Mouse (Mus musculus): ENCODE measurements around the gene Fam161b. TPM values are rescaled to one million over a fixed set of nuclear protein-coding genes. Genes with fewer than 3 reads are reported as not detected.
A peak's percentile ranks its signal among the peaks of the same experiment; 100 is the strongest.

Fam161b gene
- polyA plus RNA-seq (2015; fragmentation: Nextera tagmentation; extraction: Ambion mirVana) = 2.6 and 3.0 TPM in 2 replicates

DNA sequence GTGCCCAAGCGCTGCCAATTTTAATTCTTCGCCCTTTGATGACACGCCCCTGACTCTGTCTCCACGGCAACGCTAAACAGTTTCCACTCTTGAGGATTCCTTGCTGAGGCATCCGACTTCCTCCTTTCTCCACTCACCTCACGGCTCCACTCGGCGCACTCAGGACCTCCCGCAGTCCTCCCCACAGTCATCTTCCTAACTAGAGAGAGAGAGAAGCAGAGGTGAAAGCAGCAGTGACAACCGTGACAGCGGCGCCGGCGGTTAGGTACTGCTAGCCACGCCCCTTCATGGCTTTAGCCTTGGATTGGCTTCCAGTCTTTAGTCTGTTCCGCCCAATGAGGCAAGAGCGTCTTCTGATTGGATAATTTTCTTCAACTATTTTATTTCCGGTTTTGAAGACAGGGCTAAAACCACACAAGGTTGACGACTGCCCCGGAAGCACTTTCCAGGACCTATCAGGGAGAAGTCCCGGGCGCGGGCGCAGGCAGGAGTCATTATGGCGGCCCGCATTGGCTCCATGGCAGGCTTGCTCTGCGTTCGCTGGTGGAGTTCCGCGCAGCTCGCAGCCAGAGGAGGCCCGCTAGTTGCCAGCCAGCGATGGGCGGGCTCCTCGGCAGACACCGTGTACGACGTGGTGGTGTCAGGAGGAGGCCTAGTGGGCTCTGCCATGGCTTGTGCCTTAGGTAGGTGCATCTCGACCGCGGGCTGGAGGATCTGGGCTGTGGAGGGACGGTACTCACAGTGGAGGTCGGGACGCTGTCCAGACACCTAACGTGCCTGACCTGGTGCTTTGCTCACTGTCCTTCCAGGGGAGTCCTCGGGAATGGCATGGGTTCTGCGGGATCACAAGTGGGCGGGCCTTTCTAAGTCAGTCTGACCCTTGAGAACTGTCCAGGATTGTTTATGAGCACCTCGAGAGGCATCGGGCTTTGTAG is at the start of gene Fam161b, which contains the start of gene Coq6:
TSS of gene Fam161b (minus strand) at position 279 of the 935 bp plus-strand sequence.
TSS of gene Coq6 (plus strand) at position 103 of the 935 bp plus-strand sequence.
- WGBS = under 1% methylated on average over 51 of the region's 51 CpGs
- Histone ChIP-seq H3K4me3 (replicated peaks) (peak within 1 kb of the TSS; percentile 99), H3K27ac (peak within 1 kb of the TSS; percentile 58), H3K9ac (peak within 1 kb of the TSS; percentile 82), H3K9me3 (no peaks in the 10 kb centered on the region), H3K27me3 (replicated peaks) (no peaks in the 10 kb centered on the region), H3K4me2 (peak within 1 kb of the TSS; percentile 78), H3K4me1 (peaks cover 9% of the 10 kb centered on the region; the same call in 1 of the 2 replicates), H3K36me3 (peaks cover under 1% of the 10 kb centered on the region; the same call in 1 of the 2 replicates)
- ATAC-seq (ENCODE audit: insufficient read depth, low FRiP score, low read depth) = peak; percentile 98

DNA sequence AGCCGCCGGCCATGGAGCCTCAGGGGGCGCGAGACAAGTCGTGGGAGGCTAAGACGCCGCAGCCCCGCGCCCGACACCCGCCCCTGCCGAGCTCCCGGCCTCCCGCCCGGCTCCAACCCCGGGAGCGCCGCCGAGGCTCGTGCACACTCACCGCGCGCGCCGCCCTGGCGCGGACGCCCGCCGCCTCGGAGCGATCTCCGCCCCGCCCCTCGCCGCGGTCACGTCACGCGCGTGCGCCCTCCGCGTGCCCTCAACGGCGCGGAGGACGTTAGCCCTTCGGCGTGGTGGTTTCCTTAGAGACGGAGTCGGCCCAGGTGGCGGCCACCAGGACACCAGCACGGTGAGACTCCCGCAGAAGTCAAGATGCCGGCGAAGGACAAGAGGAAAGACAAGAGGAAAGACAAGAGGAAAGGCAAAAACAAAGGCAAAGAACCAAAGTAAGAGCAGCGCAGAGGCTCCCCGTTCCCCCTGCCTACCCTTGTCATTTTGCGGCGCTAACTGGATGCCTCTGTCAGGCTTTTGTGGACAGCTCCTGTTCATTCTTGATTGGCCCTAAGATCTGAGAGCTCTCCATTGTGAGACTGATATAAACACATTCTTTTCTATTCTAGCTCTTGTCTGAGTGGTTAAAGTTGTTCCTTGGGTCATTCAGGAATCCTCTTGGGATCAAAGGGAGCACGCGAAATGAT is 47.3 kb upstream of the Fam161b start, which contains the start of the genes Entpd5 and Bbof1:
TSS of gene Entpd5 (minus strand) at position 211 of the 689 bp plus-strand sequence.
TSS of gene Bbof1 (plus strand) at position 253 of the 689 bp plus-strand sequence.
- H3K4me1 ChIP-seq = 0 out of 2 replicates have a peak, but pooled peaks cover 2% of the 10 kb centered on the region
- peak within 1 kb of the TSS; percentile 79 for H3K4me3 ChIP-seq (replicated peaks)
- H3K27ac ChIP-seq = peak within 1 kb of the TSS; percentile 81
- peak within 1 kb of the TSS; percentile 96 for H3K4me2 ChIP-seq
- H3K9me3 ChIP-seq = no peaks in the 10 kb centered on the region
- H3K9ac ChIP-seq = peak within 1 kb of the TSS; percentile 68
- no peaks in the 10 kb centered on the region for H3K36me3 ChIP-seq
- 2% methylated on average over 63 of the region's 63 CpGs for WGBS
- ATAC-seq (ENCODE audit: insufficient read depth, low FRiP score, low read depth) = peak; percentile 93
- H3K27me3 ChIP-seq (replicated peaks) = no peaks in the 10 kb centered on the region

GRCm38 (mm10) chr12:84407874-84408818 is 46.5 kb upstream of the Fam161b start:
- H3K4me3 ChIP-seq (replicated peaks) = peak overlapping the region; percentile 79
- no peaks in the 10 kb centered on the region for H3K9me3 ChIP-seq
- H3K4me1 ChIP-seq = 0 out of 2 replicates have a peak, but pooled peaks cover 2% of the 10 kb centered on the region
- ATAC-seq (ENCODE audit: insufficient read depth, low FRiP score, low read depth) = peak; percentile 47
- H3K9ac ChIP-seq = peak overlapping the region; percentile 68
- peak overlapping the region; percentile 96 for H3K4me2 ChIP-seq
- no peaks in the 10 kb centered on the region for H3K36me3 ChIP-seq
- WGBS = 1% methylated on average over 50 of the region's 52 CpGs
- H3K27ac ChIP-seq = peak overlapping the region; percentile 81
- H3K27me3 ChIP-seq (replicated peaks) = no peaks in the 10 kb centered on the region

GRCm38 (mm10) chr12:84407259-84407658 is 45.6 kb upstream of the Fam161b start:
- H3K27me3 ChIP-seq (replicated peaks) = no peaks in the 10 kb centered on the region
- H3K9ac ChIP-seq = no peak overlapping the region
- no peak overlapping the region for H3K4me2 ChIP-seq
- no peak overlapping the region for H3K4me3 ChIP-seq (replicated peaks)
- WGBS = 57% methylated on average over 4 of the region's 4 CpGs
- no peaks in the 10 kb centered on the region for H3K36me3 ChIP-seq
- no peak overlapping the region for H3K27ac ChIP-seq
- H3K9me3 ChIP-seq = no peaks in the 10 kb centered on the region
- H3K4me1 ChIP-seq = 0 out of 2 replicates have a peak, but pooled peaks cover 2% of the 10 kb centered on the region
- no peak for ATAC-seq (ENCODE audit: insufficient read depth, low FRiP score, low read depth)

DNA sequence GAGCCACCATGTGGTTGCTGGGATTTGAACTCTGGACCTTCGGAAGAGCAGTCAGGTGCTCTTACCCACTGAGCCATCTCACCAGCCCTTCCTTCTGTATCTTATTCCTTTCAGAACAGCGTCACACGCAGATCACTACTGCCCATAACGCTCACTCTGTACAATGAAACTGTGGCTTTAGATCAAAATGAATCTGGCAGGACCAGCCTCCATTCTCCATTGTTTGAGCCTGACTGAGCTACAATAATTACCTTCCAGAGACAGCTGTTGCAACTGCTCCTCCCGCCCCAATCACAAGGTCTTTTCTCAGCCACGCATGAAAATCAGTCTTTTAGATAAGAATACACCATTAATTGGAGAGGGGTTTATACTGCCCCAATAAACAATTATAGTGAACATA is 42.9 kb upstream of the Fam161b start:
- no peak overlapping the region for H3K4me2 ChIP-seq
- WGBS = 88% methylated on average over 6 of the region's 6 CpGs
- H3K36me3 ChIP-seq = no peaks in the 10 kb centered on the region
- no peaks in the 10 kb centered on the region for H3K9me3 ChIP-seq
- no peaks in the 10 kb centered on the region for H3K27me3 ChIP-seq (replicated peaks)
- H3K9ac ChIP-seq = no peak overlapping the region
- ATAC-seq (ENCODE audit: insufficient read depth, low FRiP score, low read depth) = no peak
- H3K4me1 ChIP-seq = 0 out of 2 replicates have a peak, but pooled peaks cover 6% of the 10 kb centered on the region
- H3K27ac ChIP-seq = no peak overlapping the region
- H3K4me3 ChIP-seq (replicated peaks) = no peak overlapping the region

- Histone ChIP-seq H3K4me2 (no peak overlapping the region), H3K9ac (no peak overlapping the region)
Measured at GRCm38 (mm10) chr12:84402923-84403322, 41.3 kb upstream of the Fam161b start.

GRCm38 (mm10) chr12:84400653-84401052 is 39.0 kb upstream of the Fam161b start:
- H3K9me3 ChIP-seq = no peaks in the 10 kb centered on the region
- ATAC-seq (ENCODE audit: insufficient read depth, low FRiP score, low read depth) = peak; percentile 57; the same call in 1 of the 2 replicates
- no peaks in the 10 kb centered on the region for H3K36me3 ChIP-seq
- peak overlapping the region; percentile 68; the same call in 1 of the 2 replicates for H3K27ac ChIP-seq
- no peaks in the 10 kb centered on the region for H3K27me3 ChIP-seq (replicated peaks)
- no peak overlapping the region for H3K9ac ChIP-seq
- WGBS = 28% methylated on average over 3 of the region's 3 CpGs
- no peak overlapping the region for H3K4me3 ChIP-seq (replicated peaks)
- H3K4me1 ChIP-seq = 0 out of 2 replicates have a peak, but pooled peaks cover 4% of the 10 kb centered on the region
- no peak overlapping the region for H3K4me2 ChIP-seq

More at GRCm38 (mm10) chr12:84402923-84403322, 41.3 kb upstream of the Fam161b start:
- H3K27ac ChIP-seq = no peak overlapping the region
- ATAC-seq (ENCODE audit: insufficient read depth, low FRiP score, low read depth) = no peak
- 62% methylated on average over 9 of the region's 9 CpGs for WGBS
- H3K9me3 ChIP-seq = no peaks in the 10 kb centered on the region
- no peak overlapping the region for H3K4me3 ChIP-seq (replicated peaks)
- no peaks in the 10 kb centered on the region for H3K36me3 ChIP-seq
- 0 out of 2 replicates have a peak, but pooled peaks cover 6% of the 10 kb centered on the region for H3K4me1 ChIP-seq
- H3K27me3 ChIP-seq (replicated peaks) = no peaks in the 10 kb centered on the region

- no peak overlapping the region for H3K4me2 ChIP-seq
- no peak overlapping the region for H3K4me3 ChIP-seq (replicated peaks)
- no peaks in the 10 kb centered on the region for H3K9me3 ChIP-seq
- no peaks in the 10 kb centered on the region for H3K36me3 ChIP-seq
- no peaks in the 10 kb centered on the region for H3K27me3 ChIP-seq (replicated peaks)
- peak overlapping the region; percentile 68 for H3K27ac ChIP-seq
- 66% methylated on average over 3 of the region's 3 CpGs for WGBS
- no peak for ATAC-seq (ENCODE audit: insufficient read depth, low FRiP score, low read depth)
- no peak overlapping the region for H3K9ac ChIP-seq
- H3K4me1 ChIP-seq = 0 out of 2 replicates have a peak, but pooled peaks cover 4% of the 10 kb centered on the region
Measured at GRCm38 (mm10) chr12:84400068-84400467, 38.4 kb upstream of the Fam161b start.

DNA sequence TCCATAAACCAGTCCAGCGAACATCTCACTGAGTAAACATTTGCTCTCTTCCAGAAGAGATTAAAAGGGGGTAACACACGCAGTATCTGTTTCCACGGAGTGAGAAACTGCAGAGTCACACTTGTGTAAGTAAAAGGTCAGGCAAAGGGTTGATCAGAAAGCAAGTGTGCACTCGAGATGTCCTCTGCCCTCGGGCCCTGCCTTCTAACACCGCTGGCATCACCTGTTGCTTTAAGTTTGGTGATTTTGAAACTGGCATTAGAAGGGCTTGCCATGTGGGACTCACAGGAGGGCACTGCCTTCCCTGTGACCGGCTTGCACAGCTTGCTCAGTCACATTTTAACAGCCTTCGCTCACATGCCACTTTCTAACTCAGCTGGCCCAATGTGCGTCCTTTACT is 38.0 kb upstream of the Fam161b start:
- no peak overlapping the region for H3K4me2 ChIP-seq
- H3K36me3 ChIP-seq = no peaks in the 10 kb centered on the region
- no peaks in the 10 kb centered on the region for H3K9me3 ChIP-seq
- H3K4me3 ChIP-seq (replicated peaks) = no peak overlapping the region
- ATAC-seq (ENCODE audit: insufficient read depth, low FRiP score, low read depth) = 0 out of 2 replicates have a peak, but pooled peaks have one; percentile 2
- peak overlapping the region; percentile 68 for H3K27ac ChIP-seq
- H3K9ac ChIP-seq = no peak overlapping the region
- no peaks in the 10 kb centered on the region for H3K27me3 ChIP-seq (replicated peaks)
- WGBS = 51% methylated on average over 9 of the region's 9 CpGs
- 0 out of 2 replicates have a peak, but pooled peaks cover 4% of the 10 kb centered on the region for H3K4me1 ChIP-seq

GRCm38 (mm10) chr12:84399135-84399534 is 37.5 kb upstream of the Fam161b start:
- peak overlapping the region; percentile 68 for H3K27ac ChIP-seq
- 70% methylated on average over 9 of the region's 9 CpGs for WGBS

More at GRCm38 (mm10) chr12:84399135-84399534, 37.5 kb upstream of the Fam161b start:
- no peak overlapping the region for H3K9ac ChIP-seq
- no peaks in the 10 kb centered on the region for H3K9me3 ChIP-seq
- H3K4me3 ChIP-seq (replicated peaks) = no peak overlapping the region
- ATAC-seq (ENCODE audit: insufficient read depth, low FRiP score, low read depth) = no peak
- H3K27me3 ChIP-seq (replicated peaks) = no peaks in the 10 kb centered on the region
- H3K4me2 ChIP-seq = no peak overlapping the region
- no peaks in the 10 kb centered on the region for H3K36me3 ChIP-seq
- 0 out of 2 replicates have a peak, but pooled peaks cover 4% of the 10 kb centered on the region for H3K4me1 ChIP-seq

Data from stomach, embryonic 15.5 days (tissue).